Mouse (Mus musculus): ENCODE measurements around the gene Foxb1. TPM values are rescaled to one million over a fixed set of nuclear protein-coding genes. Genes with fewer than 3 reads are reported as not detected.
A peak's percentile ranks its signal among the peaks of the same experiment; 100 is the strongest.

Gene Foxb1
- polyA plus RNA-seq, 1 experiment from 2014 or later, result 0.31 TPM

DNA sequence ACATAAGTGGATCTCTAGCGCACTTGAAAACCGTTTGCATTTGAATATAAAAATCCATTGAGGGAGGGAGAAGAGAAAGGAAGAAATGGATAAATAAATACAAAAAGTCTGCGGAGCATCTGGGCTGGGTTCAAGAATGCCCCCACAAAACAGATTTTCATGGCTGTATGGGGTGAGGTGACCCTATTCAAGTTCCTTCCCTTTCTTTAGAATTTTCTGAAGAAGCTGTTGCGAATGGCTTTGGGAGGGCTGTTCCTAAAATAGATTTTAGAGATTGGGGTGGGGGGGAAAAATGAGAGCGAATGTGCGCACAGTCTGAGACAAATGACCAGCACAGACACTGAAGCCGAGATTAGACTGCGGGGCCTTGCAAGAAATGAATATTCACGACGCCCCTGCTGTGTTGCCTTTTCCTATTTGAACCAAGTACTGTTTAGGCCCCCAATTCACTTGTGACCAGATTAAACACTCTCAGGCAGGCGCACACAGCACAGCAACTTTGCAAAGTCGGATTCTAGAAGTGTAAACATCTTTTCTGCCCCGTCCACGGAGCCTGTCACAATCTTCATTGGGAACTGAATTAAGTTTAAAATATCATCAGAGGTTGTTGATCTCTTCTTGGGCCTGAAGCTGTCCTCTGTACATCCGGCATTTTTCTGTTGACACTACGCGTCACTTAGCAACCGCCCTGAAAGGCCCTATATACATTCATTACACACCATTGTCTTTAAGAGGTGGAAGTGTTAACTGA lies 47.0 kb downstream of the Foxb1 start:
- Histone ChIP-seq H3K27me3 (ENCODE audit: control insufficient read depth, insufficient read depth, low read length) (no peaks in the 10 kb centered on the region), H3K9ac (replicated peaks; ENCODE audit: low read length) (no peak overlapping the region), H3K36me3 (replicated peaks; ENCODE audit: control insufficient read depth, insufficient read depth, low read depth, low read length) (no peaks in the 10 kb centered on the region), H3K9me3 (replicated peaks; ENCODE audit: control insufficient read depth, low read length) (no peaks in the 10 kb centered on the region), H3K4me3 (ENCODE audit: low read depth, low read length) (no peak overlapping the region), H3K4me1 (ENCODE audit: control insufficient read depth, insufficient read depth, low read length) (no peaks in the 10 kb centered on the region), H3K27ac (replicated peaks; ENCODE audit: low read depth, low read length) (no peak overlapping the region), H3K4me2 (ENCODE audit: low read depth, low read length) (no peak overlapping the region)
- ATAC-seq (replicated peaks; ENCODE audit: insufficient number of reproducible peaks, low FRiP score, low TSS enrichment, low read depth) (no peak), DNase-seq (ENCODE audit: low spot score) (peak; percentile 36)
- WGBS, result 32% methylated on average over 18 of the region's 18 CpGs

DNA sequence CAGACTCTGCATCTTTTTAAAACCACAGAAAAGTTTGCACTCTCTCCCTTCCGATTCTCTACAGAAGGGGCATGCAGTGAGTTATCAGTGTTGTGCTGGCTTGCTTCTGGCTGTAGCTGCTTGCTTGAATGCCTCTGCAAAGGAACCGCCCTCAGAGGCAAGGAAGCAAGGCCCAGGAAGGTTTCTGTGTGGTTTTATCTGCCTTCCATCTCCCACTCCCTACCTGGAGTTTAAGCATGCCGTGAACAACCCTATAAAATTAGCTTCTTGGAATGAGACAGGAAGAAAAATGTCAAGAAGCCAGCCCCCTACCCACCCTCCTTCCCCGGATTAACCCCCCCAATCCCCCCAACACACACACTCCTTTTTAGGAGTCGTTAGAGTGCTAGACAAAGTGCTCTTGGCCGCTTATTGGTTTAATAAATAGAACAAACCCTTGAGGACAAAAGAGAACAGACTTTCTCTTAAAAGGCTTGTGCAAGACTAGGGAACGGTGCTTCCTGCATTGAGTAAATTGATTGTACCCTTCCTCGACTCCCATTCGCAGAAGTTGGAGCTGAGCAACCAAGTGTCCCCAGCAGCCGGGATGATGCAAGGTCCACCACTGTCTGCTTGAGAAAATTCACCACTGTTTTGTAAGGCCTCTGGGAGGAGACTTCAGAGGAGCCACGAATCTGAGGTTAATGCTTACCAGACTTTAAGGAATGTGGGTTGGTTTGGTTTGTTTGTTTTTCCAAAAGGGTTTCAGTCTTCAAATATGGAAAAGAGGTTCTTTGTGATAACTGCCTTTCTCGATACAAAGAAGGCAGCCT lies 47.8 kb downstream of the Foxb1 start:
- H3K4me3 ChIP-seq (ENCODE audit: low read depth, low read length), result no peak overlapping the region
- no peaks in the 10 kb centered on the region for H3K4me1 ChIP-seq (ENCODE audit: control insufficient read depth, insufficient read depth, low read length)
- ATAC-seq (replicated peaks; ENCODE audit: insufficient number of reproducible peaks, low FRiP score, low TSS enrichment, low read depth), result no peak
- H3K27me3 ChIP-seq (ENCODE audit: control insufficient read depth, insufficient read depth, low read length), result no peaks in the 10 kb centered on the region
- no peak overlapping the region for H3K27ac ChIP-seq (replicated peaks; ENCODE audit: low read depth, low read length)
- DNase-seq (ENCODE audit: low spot score), result peak; percentile 57
- no peaks in the 10 kb centered on the region for H3K9me3 ChIP-seq (replicated peaks; ENCODE audit: control insufficient read depth, low read length)
- no peak overlapping the region for H3K4me2 ChIP-seq (ENCODE audit: low read depth, low read length)
- H3K9ac ChIP-seq (replicated peaks; ENCODE audit: low read length), result no peak overlapping the region
- WGBS, result 23% methylated on average over 12 of the region's 12 CpGs
- H3K36me3 ChIP-seq (replicated peaks; ENCODE audit: control insufficient read depth, insufficient read depth, low read depth, low read length), result no peaks in the 10 kb centered on the region

Other genes starting within 250 kb of the Foxb1 start
- 124 and 138 TPM in 2 replicates for gene Bnip2, start 228.5 kb upstream of the Foxb1 start, polyA plus RNA-seq (2014; fragmentation: Nextera tagmentation; extraction: Ambion mirVana)

All from embryonic facial prominence, embryonic 11.5 days (tissue).